Mouse (Mus musculus): Measurements from ENCODE around the gene Gm10073. TPM values are rescaled to one million over a fixed set of nuclear protein-coding genes. Genes with fewer than 3 reads are reported as not detected.
A peak's percentile ranks its signal among the peaks of the same experiment; 100 is the strongest.
"Not testable (repeated sequence)": the region's sequence is repeated elsewhere in the genome, so short reads cannot be mapped to it uniquely, and the experiment has no call there.

The Gm10073 gene
- polyA plus RNA-seq, 1 experiment from 2014 or later: 4.3 TPM

- Histone ChIP-seq H3K4me2 (replicated peaks) (no peak overlapping the region), H3K27me3 (peaks cover 29% of the 10 kb centered on the region), H3K4me3 (no peak overlapping the region), H3K27ac (replicated peaks) (no peak overlapping the region), H3K9ac (replicated peaks) (no peak overlapping the region), H3K36me3 (no peaks in the 10 kb centered on the region), H3K9me3 (no peaks in the 10 kb centered on the region), H3K4me1 (no peaks in the 10 kb centered on the region)
- no peak for ATAC-seq (ENCODE audit: low FRiP score, low read depth)
- WGBS: 80% methylated on average over 7 of the region's 7 CpGs
Observed at GRCm38 (mm10) chr8:106609076-106609903, 36.0 kb upstream of the Gm10073 start.

- Histone ChIP-seq H3K9ac (replicated peaks) (no peak overlapping the region), H3K4me1 (peaks cover 8% of the 10 kb centered on the region), H3K4me3 (no peak overlapping the region), H3K9me3 (no peaks in the 10 kb centered on the region), H3K27ac (replicated peaks) (no peak overlapping the region), H3K27me3 (peaks cover 37% of the 10 kb centered on the region), H3K36me3 (no peaks in the 10 kb centered on the region), H3K4me2 (replicated peaks) (no peak overlapping the region)
- 64% methylated on average over 3 of the region's 3 CpGs for WGBS
- ATAC-seq (ENCODE audit: low FRiP score, low read depth): no peak
Observed at GRCm38 (mm10) chr8:106608425-106608824, 35.2 kb upstream of the Gm10073 start.

DNA sequence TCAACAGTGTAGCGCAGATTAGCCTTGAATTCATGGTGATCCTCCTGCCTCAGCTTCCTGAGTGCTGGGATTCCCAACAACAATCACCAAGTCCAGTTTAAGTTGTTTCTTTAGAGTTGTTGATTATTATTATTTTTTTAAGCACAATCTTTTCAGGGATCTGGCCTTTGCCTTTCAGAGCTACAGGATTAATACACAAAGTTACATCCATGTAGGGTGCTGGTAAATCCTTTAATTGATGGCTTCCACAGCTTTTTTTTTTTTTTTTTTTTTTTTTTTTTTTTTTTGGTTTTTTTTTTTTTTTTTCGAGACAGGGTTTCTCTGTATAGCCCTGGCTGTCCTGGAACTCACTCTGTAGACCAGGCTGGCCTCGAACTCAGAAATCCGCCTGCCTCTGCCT, 34.5 kb upstream of the Gm10073 start:
- 88% methylated on average over 4 of the region's 4 CpGs for WGBS
- not testable (repeated sequence) for ATAC-seq (ENCODE audit: low FRiP score, low read depth); H3K9ac ChIP-seq (replicated peaks); H3K27ac ChIP-seq (replicated peaks); H3K4me3 ChIP-seq; H3K9me3 ChIP-seq; H3K36me3 ChIP-seq; H3K4me2 ChIP-seq (replicated peaks)
- peaks cover 44% of the 10 kb centered on the region for H3K27me3 ChIP-seq
- peaks cover 14% of the 10 kb centered on the region for H3K4me1 ChIP-seq

DNA sequence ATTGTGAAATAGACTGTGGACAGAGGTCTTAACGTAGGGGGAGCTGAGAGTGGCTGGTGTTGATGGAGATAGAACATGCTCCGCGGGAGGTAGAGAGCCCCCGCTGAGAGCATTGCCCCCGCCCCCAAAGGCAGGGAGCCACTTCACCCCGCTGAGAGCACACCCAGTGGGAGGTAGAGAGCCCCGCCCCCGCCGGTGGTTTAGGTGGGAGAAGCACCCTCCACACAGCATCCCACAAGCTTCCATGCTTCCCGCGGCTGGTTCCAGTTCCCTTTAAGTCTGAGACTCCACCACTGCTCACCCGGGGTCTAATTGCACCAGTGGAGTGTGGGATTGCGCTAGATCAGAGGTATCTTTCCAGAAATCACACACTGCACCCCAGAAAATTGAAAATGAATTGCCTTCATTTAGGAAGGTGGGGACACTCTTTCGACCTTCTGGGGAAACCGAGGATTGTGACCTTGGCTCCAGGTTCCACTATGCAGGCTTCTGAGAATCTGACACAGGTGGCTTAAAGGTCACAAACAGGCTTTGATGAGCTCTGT, 33.4 kb upstream of the Gm10073 start:
- H3K27ac ChIP-seq (replicated peaks): no peak overlapping the region
- WGBS: 39% methylated on average over 14 of the region's 15 CpGs
- peaks cover 53% of the 10 kb centered on the region for H3K27me3 ChIP-seq
- H3K4me2 ChIP-seq (replicated peaks): no peak overlapping the region
- H3K9ac ChIP-seq (replicated peaks): no peak overlapping the region
- H3K4me3 ChIP-seq: no peak overlapping the region
- no peaks in the 10 kb centered on the region for H3K9me3 ChIP-seq
- peaks cover 18% of the 10 kb centered on the region for H3K4me1 ChIP-seq
- no peaks in the 10 kb centered on the region for H3K36me3 ChIP-seq
- ATAC-seq (ENCODE audit: low FRiP score, low read depth): no peak

GRCm38 (mm10) chr8:106606121-106606520, 32.9 kb upstream of the Gm10073 start:
- WGBS: 58% methylated on average over 4 of the region's 4 CpGs
- no peak overlapping the region for H3K27ac ChIP-seq (replicated peaks)
- H3K9me3 ChIP-seq: no peaks in the 10 kb centered on the region
- peaks cover 57% of the 10 kb centered on the region for H3K27me3 ChIP-seq
- ATAC-seq (ENCODE audit: low FRiP score, low read depth): no peak
- no peak overlapping the region for H3K4me3 ChIP-seq
- H3K9ac ChIP-seq (replicated peaks): no peak overlapping the region
- no peak overlapping the region for H3K4me2 ChIP-seq (replicated peaks)
- H3K4me1 ChIP-seq: peaks cover 18% of the 10 kb centered on the region
- no peaks in the 10 kb centered on the region for H3K36me3 ChIP-seq

DNA sequence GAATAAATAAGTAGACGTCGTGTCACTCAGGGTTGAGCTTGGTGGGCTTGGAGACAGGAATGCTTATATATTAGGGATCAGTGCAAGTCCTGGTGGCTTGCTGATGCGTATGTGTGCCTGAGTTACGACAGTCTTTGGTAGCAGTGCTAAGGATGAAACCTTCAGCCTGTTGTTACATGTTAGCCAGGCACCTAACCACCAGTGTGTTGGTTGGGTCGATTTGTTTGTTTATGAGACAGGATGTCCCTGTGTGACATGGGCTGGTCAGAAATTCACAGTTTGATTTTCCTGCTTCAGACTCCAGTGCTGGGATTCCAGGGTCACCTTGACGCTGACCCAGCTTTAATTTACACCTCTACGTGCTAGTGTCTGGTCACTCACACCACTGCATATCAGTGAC, 32.4 kb upstream of the Gm10073 start:
- no peak overlapping the region for H3K4me2 ChIP-seq (replicated peaks)
- ATAC-seq (ENCODE audit: low FRiP score, low read depth): no peak
- no peak overlapping the region for H3K27ac ChIP-seq (replicated peaks)
- H3K9me3 ChIP-seq: no peaks in the 10 kb centered on the region
- no peak overlapping the region for H3K9ac ChIP-seq (replicated peaks)
- WGBS: 73% methylated on average over 7 of the region's 7 CpGs
- peaks cover 60% of the 10 kb centered on the region for H3K27me3 ChIP-seq
- H3K4me1 ChIP-seq: peaks cover 18% of the 10 kb centered on the region
- H3K4me3 ChIP-seq: no peak overlapping the region
- no peaks in the 10 kb centered on the region for H3K36me3 ChIP-seq

DNA sequence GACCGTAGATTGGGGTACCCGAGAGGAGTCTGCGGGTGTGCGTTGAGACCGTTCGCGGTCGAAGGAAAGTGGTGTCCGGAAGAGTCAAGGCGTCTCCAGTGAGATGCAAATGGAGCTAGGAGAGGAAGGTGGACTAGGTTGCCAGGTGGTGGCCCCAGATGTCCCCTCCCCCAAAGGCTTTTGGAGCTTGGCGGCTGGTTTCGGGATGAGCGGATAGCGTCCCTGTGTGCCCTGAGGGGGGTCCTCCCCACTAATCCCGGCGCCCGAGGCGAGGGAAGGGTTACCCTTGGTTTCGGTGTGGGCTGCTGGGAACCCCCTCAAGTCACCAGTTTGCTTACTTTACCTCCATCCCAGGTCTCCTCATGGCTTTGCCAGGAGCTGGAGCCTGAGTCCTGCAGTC, 30.7 kb upstream of the Gm10073 start:
- Histone ChIP-seq H3K36me3 (no peaks in the 10 kb centered on the region), H3K4me2 (replicated peaks) (peak overlapping the region; percentile 97), H3K9me3 (no peaks in the 10 kb centered on the region), H3K27ac (replicated peaks) (no peak overlapping the region), H3K4me3 (peak overlapping the region; percentile 57), H3K4me1 (peaks cover 29% of the 10 kb centered on the region), H3K9ac (replicated peaks) (no peak overlapping the region; the same call in 1 of the 2 replicates), H3K27me3 (peaks cover 60% of the 10 kb centered on the region)
- no peak for ATAC-seq (ENCODE audit: low FRiP score, low read depth)
- WGBS: under 1% methylated on average over 19 of the region's 19 CpGs

GRCm38 (mm10) chr8:106603131-106603819, 30.0 kb upstream of the Gm10073 start, which contains the start of gene Cdh1:
TSS of gene Cdh1 (plus strand) at chr8:106603351.
- H3K4me1 ChIP-seq: peaks cover 29% of the 10 kb centered on the region
- peak within 1 kb of the TSS; percentile 97 for H3K4me2 ChIP-seq (replicated peaks)
- H3K27me3 ChIP-seq: peaks cover 60% of the 10 kb centered on the region
- H3K9ac ChIP-seq (replicated peaks): peak within 1 kb of the TSS; percentile 44
- under 1% methylated on average over 53 of the region's 53 CpGs for WGBS
- H3K4me3 ChIP-seq: peak within 1 kb of the TSS; percentile 57
- H3K36me3 ChIP-seq: no peaks in the 10 kb centered on the region
- H3K27ac ChIP-seq (replicated peaks): no peak within 1 kb of the TSS
- H3K9me3 ChIP-seq: no peaks in the 10 kb centered on the region
- ATAC-seq (ENCODE audit: low FRiP score, low read depth): peak; percentile 38; the same call in 1 of the 2 replicates

DNA sequence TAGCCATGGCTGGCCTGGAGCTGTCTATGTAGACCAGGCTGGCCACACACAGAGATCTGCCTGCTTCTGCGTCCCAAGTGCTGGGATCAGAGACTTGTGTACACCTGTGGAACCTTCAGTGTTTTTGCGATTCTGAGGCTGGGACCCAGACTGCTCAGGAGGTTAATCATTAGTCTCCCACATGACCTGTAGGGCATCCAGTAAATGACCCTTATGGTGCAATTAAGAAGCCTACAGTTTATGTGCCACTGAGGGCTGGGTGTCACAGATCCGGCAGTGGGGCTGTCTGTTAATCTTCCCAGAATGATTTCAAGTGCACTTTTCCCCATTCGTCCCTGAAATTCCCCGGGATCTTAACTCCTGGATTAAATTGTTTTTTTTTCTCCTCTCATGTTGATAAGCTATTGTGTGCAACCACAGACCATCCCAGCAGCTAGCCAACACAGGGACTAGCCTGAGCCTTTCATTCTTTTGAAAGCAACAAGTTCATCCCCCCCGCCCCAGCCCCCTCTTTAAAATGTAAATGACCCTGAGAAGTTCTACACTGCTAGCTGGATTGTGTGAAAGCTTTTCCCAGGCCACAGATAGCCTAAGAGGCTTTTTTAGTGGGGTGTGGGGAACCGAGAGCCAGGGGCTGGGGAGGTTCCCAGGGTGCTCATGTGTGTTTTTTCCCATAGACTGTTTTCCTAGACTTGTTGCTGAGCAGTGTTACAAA, 26.2 kb upstream of the Gm10073 start:
- H3K9ac ChIP-seq (replicated peaks): no peak overlapping the region
- ATAC-seq (ENCODE audit: low FRiP score, low read depth): peak; percentile 75
- H3K4me3 ChIP-seq: no peak overlapping the region
- WGBS: 23% methylated on average over 7 of the region's 7 CpGs
- peak overlapping the region; percentile 70 for H3K27ac ChIP-seq (replicated peaks)
- H3K4me1 ChIP-seq: peaks cover 29% of the 10 kb centered on the region
- no peaks in the 10 kb centered on the region for H3K36me3 ChIP-seq
- peaks cover 36% of the 10 kb centered on the region for H3K27me3 ChIP-seq
- H3K4me2 ChIP-seq (replicated peaks): no peak overlapping the region
- H3K9me3 ChIP-seq: no peaks in the 10 kb centered on the region

DNA sequence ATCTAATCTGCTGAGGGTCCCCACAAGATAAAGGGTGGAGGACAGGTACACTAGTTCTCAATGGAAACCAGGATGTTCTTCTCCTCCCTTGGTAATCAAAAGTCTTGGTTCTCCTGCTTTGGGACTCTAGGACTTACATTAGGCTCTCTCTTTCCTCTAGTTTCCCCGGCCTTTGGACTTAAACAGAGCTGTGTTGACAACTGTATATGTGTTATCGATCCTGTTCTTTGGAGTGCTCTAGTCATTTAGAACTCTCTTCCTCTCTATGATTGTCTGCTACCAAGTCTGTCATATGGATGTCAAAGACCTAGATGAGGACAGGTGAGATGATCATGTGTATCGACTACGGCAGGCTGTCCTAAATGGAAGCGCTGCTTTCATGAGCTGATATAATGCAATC, 23.8 kb upstream of the Gm10073 start:
- no peak for ATAC-seq (ENCODE audit: low FRiP score, low read depth)
- Histone ChIP-seq H3K27me3 (peaks cover 12% of the 10 kb centered on the region), H3K36me3 (no peaks in the 10 kb centered on the region), H3K9ac (replicated peaks) (no peak overlapping the region), H3K4me1 (peaks cover 12% of the 10 kb centered on the region), H3K4me3 (no peak overlapping the region), H3K9me3 (no peaks in the 10 kb centered on the region), H3K27ac (replicated peaks) (no peak overlapping the region), H3K4me2 (replicated peaks) (no peak overlapping the region)
- WGBS: 97% methylated on average over 5 of the region's 5 CpGs

DNA sequence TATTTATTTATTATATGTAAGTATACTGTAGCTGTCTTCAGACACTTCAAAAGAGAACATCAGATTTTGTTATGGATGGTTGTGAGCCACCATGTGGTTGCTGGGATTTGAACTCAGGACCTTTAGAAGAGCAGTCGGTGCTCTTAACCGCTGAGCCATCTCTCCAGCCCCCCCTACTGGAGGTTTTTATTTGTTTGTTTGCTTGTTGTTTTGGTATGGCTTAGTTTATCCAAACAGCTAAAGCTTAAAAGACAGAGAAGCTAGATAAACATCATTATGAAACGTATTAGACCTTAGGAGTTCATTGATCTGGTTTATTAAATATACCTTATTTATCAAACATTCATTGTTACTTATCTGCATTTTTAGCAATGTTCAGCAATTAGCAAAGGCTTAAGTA, 22.4 kb upstream of the Gm10073 start:
- H3K9me3 ChIP-seq; H3K4me2 ChIP-seq (replicated peaks); H3K27me3 ChIP-seq; H3K36me3 ChIP-seq; ATAC-seq (ENCODE audit: low FRiP score, low read depth); H3K9ac ChIP-seq (replicated peaks); H3K27ac ChIP-seq (replicated peaks); H3K4me3 ChIP-seq: not testable (repeated sequence)
- 95% methylated on average over 3 of the region's 3 CpGs for WGBS
- H3K4me1 ChIP-seq: peaks cover 12% of the 10 kb centered on the region

DNA sequence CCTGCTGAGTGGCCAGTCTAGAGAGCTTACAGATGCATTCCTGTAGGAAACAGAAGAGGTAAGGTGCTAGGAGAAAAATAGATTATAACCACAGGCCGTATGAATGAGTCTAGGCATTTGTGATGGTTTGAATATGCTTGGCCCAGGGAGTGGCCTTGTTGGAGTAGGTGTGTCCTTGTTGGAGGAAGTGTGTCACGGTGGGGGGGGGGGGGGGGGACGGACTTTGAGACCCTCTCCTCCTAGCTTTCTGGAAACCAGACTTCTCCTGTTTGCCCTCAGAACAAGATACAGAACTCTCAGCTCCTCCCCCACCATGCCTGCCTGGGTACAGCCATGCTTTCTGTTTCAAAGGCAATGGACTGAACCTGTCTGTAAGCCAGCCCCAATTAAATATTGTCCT, 19.2 kb upstream of the Gm10073 start:
- Histone ChIP-seq H3K4me3 (no peak overlapping the region), H3K4me1 (no peaks in the 10 kb centered on the region), H3K27me3 (no peaks in the 10 kb centered on the region), H3K9me3 (no peaks in the 10 kb centered on the region), H3K36me3 (no peaks in the 10 kb centered on the region), H3K4me2 (replicated peaks) (no peak overlapping the region), H3K27ac (replicated peaks) (no peak overlapping the region), H3K9ac (replicated peaks) (no peak overlapping the region)
- 95% methylated on average over 1 of the region's 3 CpGs for WGBS
- ATAC-seq (ENCODE audit: low FRiP score, low read depth): no peak
